Mouse (Mus musculus) erythroblast, embryonic 14.5 days (primary cell): ENCODE measurements at regions not wholly inside any gene's neighbourhood (a gene's known extent, or its start where the extent isn't known, plus 50 kb on each side); places are given as distances from the start of the nearest gene placed in this dataset.
"Not testable (repeated sequence)": the region's sequence is repeated elsewhere in the genome, so short reads cannot be mapped to it uniquely, and the experiment has no call there.

Source experiments
- H3K27me3 ChIP-seq: 2 replicates; pipeline ENCODE4 v1.6.1; 2012; ENCODE audit warnings: inconsistent platforms; ENCODE audit not compliant: control insufficient read depth
- H3K36me3 ChIP-seq: 2 replicates; pipeline ENCODE4 v1.6.1; 2012; ENCODE audit warnings: mild to moderate bottlenecking, inconsistent platforms; ENCODE audit not compliant: control insufficient read depth
- H3K4me1 ChIP-seq: 2 replicates; pipeline ENCODE4 v1.6.1; 2012; ENCODE audit warnings: inconsistent platforms; ENCODE audit not compliant: control insufficient read depth
- H3K4me3 ChIP-seq: replicated peaks from 2 replicates; pipeline ENCODE3; 2012; ENCODE audit warnings: moderate library complexity, mild to moderate bottlenecking, inconsistent platforms
- H3K9me3 ChIP-seq: 2 replicates; pipeline ENCODE4 v1.6.1; 2012; ENCODE audit warnings: low read length, inconsistent platforms, mixed read lengths; ENCODE audit not compliant: control insufficient read depth
- GATA1 ChIP-seq: IDR thresholded peaks from 2 replicates; pipeline ENCODE4 v1.6.1; 2012; ENCODE audit warnings: low read length, inconsistent platforms, mixed read lengths
- TAL1 ChIP-seq: IDR thresholded peaks from 3 replicates; pipeline ENCODE4 v1.6.1; 2012; ENCODE audit warnings: low read length, inconsistent platforms, mixed read lengths

DNA sequence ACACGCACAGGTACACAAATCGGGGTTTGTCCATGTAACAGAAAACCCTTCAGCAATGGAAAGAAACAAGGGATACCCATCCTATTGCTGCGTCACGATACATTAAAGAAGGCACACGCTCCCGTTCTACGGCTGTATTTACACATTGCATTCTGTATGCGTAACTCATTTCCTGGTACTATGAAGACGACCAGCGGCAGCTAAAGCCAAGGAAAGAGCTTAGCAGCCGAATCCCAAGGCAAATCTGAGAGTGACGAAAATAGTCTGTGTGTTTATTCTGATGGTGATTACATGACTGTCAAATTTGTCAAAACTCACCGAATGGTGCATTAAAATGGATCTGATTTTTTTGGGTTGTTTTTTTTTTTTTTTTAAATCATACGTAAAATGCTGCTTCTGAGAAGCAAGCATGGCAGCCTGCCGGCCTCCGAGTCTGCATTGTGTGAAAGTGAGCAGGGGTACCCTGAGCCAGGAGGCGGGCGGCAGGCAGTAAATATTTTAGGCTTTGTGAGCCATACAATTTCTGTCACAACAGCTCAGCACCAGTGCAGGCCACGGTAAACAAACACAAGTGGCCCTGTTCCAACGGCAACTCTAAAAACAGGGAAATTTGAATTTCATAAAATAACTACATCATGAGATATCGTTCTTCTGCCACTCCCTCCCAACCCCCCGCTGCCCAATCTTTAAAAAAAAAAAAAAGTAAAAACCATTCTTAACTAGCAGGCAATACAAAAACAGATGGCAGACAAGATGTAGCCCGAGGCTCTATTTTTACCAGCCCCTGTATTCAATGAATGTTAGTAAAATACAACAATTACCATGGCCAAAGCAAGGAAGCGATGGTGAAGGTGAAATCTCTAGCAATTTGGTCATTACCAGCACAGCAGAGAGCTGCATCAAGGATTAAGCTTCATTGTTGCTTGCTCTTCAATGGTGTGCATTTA, 164.2 kb upstream of the Kit start:
- Histone ChIP-seq H3K27me3 (no peaks in the 10 kb centered on the region), H3K4me3 (no peak overlapping the region), H3K9me3 (no peaks in the 10 kb centered on the region), H3K36me3 (no peaks in the 10 kb centered on the region), H3K4me1 (no peaks in the 10 kb centered on the region)
- no peak for TF ChIP-seq GATA1
- no peak for TF ChIP-seq TAL1

DNA sequence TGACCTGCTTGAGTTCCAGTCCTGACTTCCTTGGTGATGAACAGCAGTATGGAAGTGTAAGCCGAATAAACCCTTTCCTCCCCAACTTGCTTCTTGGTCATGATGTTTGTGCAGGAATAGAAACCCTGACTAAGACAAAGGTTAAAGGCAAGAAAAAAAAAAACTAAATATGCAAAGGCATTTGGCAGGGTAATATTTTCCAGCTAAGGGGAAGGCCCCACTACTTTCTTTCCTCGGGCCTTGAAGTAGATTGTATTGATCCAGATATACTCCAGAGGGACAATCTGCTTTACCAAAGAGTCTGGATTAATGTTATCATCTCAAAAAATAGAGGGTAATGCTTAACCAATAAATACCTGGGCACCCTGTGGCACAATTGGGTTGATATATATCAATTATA, 155.4 kb upstream of the Kit start:
- H3K9me3 ChIP-seq, H3K36me3 ChIP-seq, H3K4me3 ChIP-seq, H3K27me3 ChIP-seq, H3K4me1 ChIP-seq: not testable (repeated sequence)

DNA sequence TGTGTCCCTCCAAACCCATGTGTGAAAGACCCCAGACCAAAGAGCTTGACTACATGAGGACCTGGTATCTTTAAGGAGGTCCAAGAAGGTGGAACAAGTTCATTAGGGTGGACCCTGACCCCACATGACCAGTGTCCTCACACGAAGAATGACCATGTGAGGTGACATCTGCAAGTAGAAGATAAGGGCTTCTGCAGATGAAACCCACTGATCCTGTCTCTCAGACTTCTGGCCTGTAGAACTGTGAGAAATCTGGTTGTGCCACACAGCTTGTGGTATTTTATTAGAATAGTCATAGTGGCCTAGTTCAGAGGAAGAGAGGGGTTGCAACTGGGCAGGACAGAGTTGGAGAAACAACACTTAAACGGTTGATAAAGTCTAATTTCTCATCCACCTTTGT, 141.8 kb upstream of the Kit start:
- TF ChIP-seq GATA1 (no peak), TAL1 (no peak)
- no peaks in the 10 kb centered on the region for H3K27me3 ChIP-seq
- H3K9me3 ChIP-seq: no peaks in the 10 kb centered on the region
- no peak overlapping the region for H3K4me3 ChIP-seq
- H3K36me3 ChIP-seq: no peaks in the 10 kb centered on the region
- peaks cover 3% of the 10 kb centered on the region for H3K4me1 ChIP-seq

DNA sequence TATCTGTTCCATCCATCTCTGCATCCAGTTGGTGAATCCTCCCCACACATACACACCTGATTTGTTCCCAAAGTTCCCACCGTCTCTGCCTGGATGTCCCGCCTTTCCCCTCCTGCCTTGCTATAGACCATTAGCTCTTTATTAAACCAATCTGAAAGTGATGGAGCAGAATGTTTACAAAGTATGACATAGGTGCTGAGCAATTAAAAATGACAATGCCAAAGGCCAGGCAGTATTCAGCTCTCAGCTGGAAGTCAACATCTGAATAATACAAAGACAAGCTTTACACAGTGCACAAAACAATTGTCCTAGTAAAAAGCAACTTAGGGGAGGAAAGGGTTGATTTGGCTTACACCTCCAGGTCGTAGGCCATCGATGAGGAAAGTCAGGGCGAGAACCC, 136.8 kb upstream of the Kit start:
- TF ChIP-seq GATA1 (no peak), TAL1 (no peak)
- Histone ChIP-seq H3K27me3 (no peaks in the 10 kb centered on the region), H3K4me1 (peaks cover 3% of the 10 kb centered on the region), H3K9me3 (no peaks in the 10 kb centered on the region), H3K36me3 (no peaks in the 10 kb centered on the region), H3K4me3 (no peak overlapping the region)

DNA sequence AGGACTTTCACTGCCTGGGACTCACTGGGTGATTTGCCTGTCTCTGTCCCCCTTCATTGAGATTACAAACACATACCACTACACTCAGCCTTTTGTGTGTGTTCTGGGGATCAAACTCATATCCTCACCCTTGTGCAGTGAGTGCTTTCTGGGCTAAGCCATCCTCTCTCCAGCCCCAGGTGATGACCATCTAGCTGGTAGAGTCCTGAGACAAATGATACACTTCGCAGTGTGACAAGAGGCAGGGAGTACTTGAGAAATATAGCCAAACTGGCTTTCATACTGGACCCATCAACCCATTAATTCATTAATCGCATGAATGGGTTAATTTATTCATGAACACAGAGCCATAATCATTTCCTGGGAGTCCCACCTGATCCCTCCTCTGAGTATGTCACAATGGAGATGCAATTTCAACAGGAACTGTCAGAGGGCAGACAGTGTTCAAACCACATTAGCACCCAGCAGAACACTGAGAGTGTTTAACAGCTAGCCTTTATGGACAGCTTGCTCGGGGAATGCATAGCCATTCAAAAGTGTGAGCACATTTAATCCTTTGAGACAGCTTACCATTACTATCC, 130.6 kb upstream of the Kit start:
- Histone ChIP-seq H3K4me1 (no peaks in the 10 kb centered on the region; the same call in 1 of the 2 replicates), H3K36me3 (no peaks in the 10 kb centered on the region), H3K4me3 (no peak overlapping the region), H3K9me3 (no peaks in the 10 kb centered on the region), H3K27me3 (no peaks in the 10 kb centered on the region)
- TF ChIP-seq TAL1 (no peak), GATA1 (no peak)

DNA sequence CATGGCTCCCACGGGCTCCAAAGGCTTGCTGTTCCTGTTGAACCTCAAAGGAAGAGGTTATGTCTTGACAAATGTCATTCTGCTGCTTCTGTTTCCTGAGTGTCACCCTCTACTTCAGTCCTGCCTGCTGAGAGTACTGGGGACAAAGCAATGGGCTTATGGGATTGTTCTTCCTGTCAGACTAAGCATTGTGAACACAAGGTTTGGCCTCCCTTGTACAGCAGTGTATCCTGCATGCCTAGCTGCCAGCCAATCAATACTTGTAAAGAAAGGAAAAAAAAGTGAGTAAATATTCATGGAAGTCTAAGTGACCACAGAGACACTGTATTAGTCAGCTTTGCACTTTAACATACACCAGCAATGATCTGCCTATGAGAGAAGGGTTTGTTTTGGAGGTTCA, 128.3 kb upstream of the Kit start:
- H3K27me3 ChIP-seq: no peaks in the 10 kb centered on the region
- no peaks in the 10 kb centered on the region for H3K36me3 ChIP-seq
- no peak overlapping the region for H3K4me3 ChIP-seq
- no peak for TF ChIP-seq TAL1
- no peak for TF ChIP-seq GATA1
- peaks cover 16% of the 10 kb centered on the region for H3K4me1 ChIP-seq
- no peaks in the 10 kb centered on the region for H3K9me3 ChIP-seq

DNA sequence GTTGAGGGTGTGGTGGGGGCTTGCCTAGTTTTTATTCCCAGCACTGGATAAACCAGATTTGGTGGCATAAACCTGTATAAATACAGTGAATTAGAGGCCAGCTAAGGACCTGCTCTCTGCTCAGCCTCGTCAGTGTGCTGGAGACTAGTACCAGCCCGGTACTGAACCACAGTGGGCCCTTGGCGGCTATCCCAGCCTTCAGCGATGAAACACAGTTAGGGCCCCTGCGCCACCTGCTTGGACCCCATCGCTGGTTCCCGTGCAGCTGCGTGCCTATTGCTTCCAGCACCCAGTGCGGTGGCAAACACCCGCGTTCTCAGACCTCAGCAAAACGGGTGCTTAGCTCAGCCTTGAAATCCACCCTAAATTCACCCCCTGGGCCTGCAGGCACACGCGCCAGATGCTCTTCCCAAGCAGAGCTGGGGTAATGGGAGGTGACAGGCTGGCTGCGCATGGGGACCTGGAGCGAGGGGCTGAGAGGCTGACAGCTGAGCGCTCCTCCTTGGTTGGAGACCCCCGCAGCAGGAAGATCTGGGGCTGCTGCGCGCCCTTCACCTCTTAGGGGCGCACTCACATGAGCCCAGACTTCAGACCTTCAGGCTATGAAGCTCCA, 124.7 kb upstream of the Kit start:
- Histone ChIP-seq H3K36me3 (no peaks in the 10 kb centered on the region), H3K4me1 (peaks cover 22% of the 10 kb centered on the region), H3K4me3 (peak overlapping the region; percentile 29), H3K27me3 (no peaks in the 10 kb centered on the region), H3K9me3 (no peaks in the 10 kb centered on the region)
- TF ChIP-seq GATA1: no peak
- TF ChIP-seq TAL1: no peak

DNA sequence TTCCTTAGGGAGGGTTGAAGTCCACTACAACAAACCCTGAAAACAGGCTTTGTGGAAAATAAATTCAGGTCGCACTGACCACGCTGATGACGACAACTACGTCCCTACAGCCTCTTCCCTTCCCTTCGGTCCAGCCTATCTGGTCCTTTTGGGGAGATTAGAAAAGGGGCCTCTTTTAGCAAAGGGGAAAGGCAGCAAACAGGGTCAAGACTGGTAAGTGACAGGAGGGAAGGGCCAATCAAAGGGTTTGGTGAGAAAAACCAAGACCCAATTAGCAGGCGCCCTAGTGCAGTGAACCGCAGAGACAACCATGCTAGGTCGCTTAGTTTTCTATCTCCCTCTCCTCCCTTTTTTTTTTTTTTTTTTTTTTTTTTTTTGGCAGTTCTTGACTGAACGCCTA, 124.2 kb upstream of the Kit start:
- H3K36me3 ChIP-seq: no peaks in the 10 kb centered on the region
- peaks cover 22% of the 10 kb centered on the region for H3K4me1 ChIP-seq
- H3K4me3 ChIP-seq: peak overlapping the region; percentile 29
- no peaks in the 10 kb centered on the region for H3K27me3 ChIP-seq
- no peaks in the 10 kb centered on the region for H3K9me3 ChIP-seq
- no peak for TF ChIP-seq TAL1
- no peak for TF ChIP-seq GATA1

DNA sequence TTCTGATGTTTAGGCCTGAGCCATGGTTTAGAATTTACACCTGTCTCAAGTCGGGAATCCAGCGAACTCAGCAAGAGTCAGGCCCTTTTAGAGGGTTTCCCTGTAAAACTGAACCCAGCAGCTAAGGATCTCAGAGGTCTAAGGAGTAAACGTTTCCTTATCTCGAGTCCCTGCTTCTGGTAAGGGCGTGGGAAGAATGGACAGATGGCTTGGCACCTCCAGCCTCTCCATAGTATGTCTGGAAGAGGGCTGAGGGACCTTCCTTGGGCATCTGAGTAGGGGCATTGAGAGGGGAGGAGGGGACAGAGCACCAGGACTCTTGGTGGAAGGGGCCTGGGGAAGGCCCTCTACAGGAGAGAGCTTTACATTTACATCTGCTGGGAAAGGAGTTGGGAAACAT, 123.6 kb upstream of the Kit start:
- no peaks in the 10 kb centered on the region for H3K27me3 ChIP-seq
- no peaks in the 10 kb centered on the region for H3K36me3 ChIP-seq
- TF ChIP-seq GATA1 (no peak), TAL1 (no peak)
- H3K9me3 ChIP-seq: no peaks in the 10 kb centered on the region
- H3K4me1 ChIP-seq: peaks cover 22% of the 10 kb centered on the region
- H3K4me3 ChIP-seq: peak overlapping the region; percentile 29
